Mouse (Mus musculus) CH12.LX (cell line): ENCODE measurements at regions not wholly inside any gene's neighbourhood (a gene's known extent, or its start where the extent isn't known, plus 50 kb on each side); places are given as distances from the start of the nearest gene placed in this dataset.

ENCODE experiments used
- DNase-seq: peaks from one replicate; pipeline ENCODE4 v3.0.0-alpha.2; 2013; ENCODE audit errors: extremely low read depth
- H3K27ac ChIP-seq: 2 replicates; pipeline ENCODE4 v1.5.1; 2012; ENCODE audit warnings: low read depth, mild to moderate bottlenecking, control low read depth, moderate library complexity; ENCODE audit not compliant: insufficient read depth
- H3K27me3 ChIP-seq: replicated peaks from 2 replicates; pipeline ENCODE3; 2012; ENCODE audit warnings: inconsistent platforms
- H3K36me3 ChIP-seq, 2 experiments: replicated peaks in 1 of 2; 2 replicates each; pipeline versions ENCODE3 to v1.6.1; 2012; ENCODE audit warnings: inconsistent platforms in 1 of 2, low read length in 1 of 2, mild to moderate bottlenecking in 1 of 2, mixed read lengths in 1 of 2, moderate library complexity in 1 of 2; ENCODE audit not compliant: control insufficient read depth in 1 of 2, insufficient read depth in 1 of 2
- H3K4me1 ChIP-seq, 2 experiments: 2 replicates each; pipeline ENCODE4 v1.6.1; 2012; ENCODE audit warnings: inconsistent platforms in 1 of 2, moderate library complexity in 1 of 2; ENCODE audit not compliant: insufficient read depth in 2 of 2, control insufficient read depth in 1 of 2
- H3K4me2 ChIP-seq: 2 replicates; pipeline ENCODE4 v1.6.1; 2012; ENCODE audit warnings: low read depth, mild to moderate bottlenecking, control low read depth; ENCODE audit not compliant: poor library complexity, insufficient read depth, severe bottlenecking
- H3K4me3 ChIP-seq, 3 experiments: fragments of 150-350 bp in 1 of 3; sonication (generic) in 1 of 3; replicated peaks in 1 of 3; 2 replicates each; pipeline versions ENCODE3 to v1.5.1; 2011 to 2012; ENCODE audit warnings: low read depth in 2 of 3, low read length in 2 of 3, mild to moderate bottlenecking in 2 of 3, moderate library complexity in 2 of 3, control low read depth in 1 of 3, improper control_type of control experiment in 1 of 3, inconsistent platforms in 1 of 3, mixed read lengths in 1 of 3; ENCODE audit not compliant: poor library complexity in 1 of 3
- H3K79me2 ChIP-seq: replicated peaks from 2 replicates; pipeline ENCODE4 v1.6.1; 2012; ENCODE audit warnings: mild to moderate bottlenecking, moderate library complexity; ENCODE audit not compliant: control insufficient read depth, poor library complexity, insufficient read depth, severe bottlenecking; ENCODE audit errors: extremely low read depth
- H3K9ac ChIP-seq: 2 replicates; pipeline ENCODE4 v1.6.1; 2012; ENCODE audit warnings: low read depth, mild to moderate bottlenecking, control low read depth, moderate library complexity; ENCODE audit not compliant: insufficient read depth
- H3K9me3 ChIP-seq: replicated peaks from 2 replicates; pipeline ENCODE3; 2012; ENCODE audit warnings: low read length, inconsistent platforms, mixed read lengths
- CHD2 ChIP-seq: IDR thresholded peaks from 2 replicates; pipeline ENCODE4 v1.6.1; 2011; ENCODE audit warnings: low read length, improper control_type of control experiment
- E2F4 ChIP-seq: IDR thresholded peaks from 2 replicates; pipeline ENCODE4 v1.6.1; 2011; ENCODE audit warnings: low read depth, low read length, improper control_type of control experiment; ENCODE audit not compliant: insufficient replicate concordance
- ELF1 ChIP-seq: IDR thresholded peaks from 2 replicates; pipeline ENCODE4 v1.6.1; 2014; ENCODE audit warnings: low read depth, mild to moderate bottlenecking, inconsistent platforms, low read length, improper control_type of control experiment
- EP300 ChIP-seq: IDR thresholded peaks from 2 replicates; pipeline ENCODE4 v1.6.1; 2011; ENCODE audit warnings: low read length, improper control_type of control experiment
- HCFC1 ChIP-seq: IDR thresholded peaks from 2 replicates; pipeline ENCODE4 v1.6.1; 2012; ENCODE audit warnings: low read depth, mild to moderate bottlenecking, inconsistent platforms, low read length, improper control_type of control experiment
- JUN ChIP-seq: IDR thresholded peaks from 2 replicates; pipeline ENCODE4 v1.6.1; 2011; ENCODE audit warnings: low read depth, mild to moderate bottlenecking, low read length, improper control_type of control experiment, moderate library complexity; ENCODE audit not compliant: insufficient read depth
- MAZ ChIP-seq: IDR thresholded peaks from 2 replicates; pipeline ENCODE4 v1.6.1; 2012; ENCODE audit warnings: low read depth, mild to moderate bottlenecking, inconsistent platforms, low read length, improper control_type of control experiment, moderate library complexity
- MEF2A ChIP-seq: IDR thresholded peaks from 2 replicates; pipeline ENCODE4 v1.6.1; 2014; ENCODE audit warnings: low read depth, mild to moderate bottlenecking, inconsistent platforms, low read length, improper control_type of control experiment, borderline replicate concordance
- MXI1 ChIP-seq: IDR thresholded peaks from 2 replicates; pipeline ENCODE4 v1.6.1; 2011; ENCODE audit warnings: mild to moderate bottlenecking, low read depth, low read length, improper control_type of control experiment
- NELFE ChIP-seq: IDR thresholded peaks from 2 replicates; pipeline ENCODE4 v1.6.1; 2011; ENCODE audit warnings: low read depth, low read length, improper control_type of control experiment
- NRF1 ChIP-seq: IDR thresholded peaks from 2 replicates; pipeline ENCODE4 v1.6.1; 2014; ENCODE audit warnings: low read depth, mild to moderate bottlenecking, inconsistent platforms, low read length, improper control_type of control experiment, moderate library complexity
- PAX5 ChIP-seq: IDR thresholded peaks from 2 replicates; pipeline ENCODE4 v1.6.1; 2012; ENCODE audit warnings: low read length, inconsistent platforms, mixed read lengths
- RCOR1 ChIP-seq: conservative IDR thresholded peaks from 2 replicates; pipeline ENCODE4 v1.6.1; 2012; ENCODE audit warnings: low read depth, mild to moderate bottlenecking, inconsistent platforms, low read length, improper control_type of control experiment
- SIN3A ChIP-seq: IDR thresholded peaks from 2 replicates; pipeline ENCODE4 v1.6.1; 2012; ENCODE audit warnings: low read length, improper control_type of control experiment, inconsistent platforms
- TBP ChIP-seq: conservative IDR thresholded peaks from 2 replicates; pipeline ENCODE4 v1.6.1; 2011; ENCODE audit warnings: low read depth, low read length, improper control_type of control experiment
- USF1 ChIP-seq: IDR thresholded peaks from 2 replicates; pipeline ENCODE4 v1.6.1; 2014; ENCODE audit warnings: low read depth, mild to moderate bottlenecking, inconsistent platforms, low read length, improper control_type of control experiment
- USF2 ChIP-seq: conservative IDR thresholded peaks from 2 replicates; pipeline ENCODE4 v1.6.1; 2011; ENCODE audit warnings: low read depth, low read length, improper control_type of control experiment
- ZKSCAN1 ChIP-seq: IDR thresholded peaks from 2 replicates; pipeline ENCODE4 v1.6.1; 2012; ENCODE audit warnings: low read depth, inconsistent platforms, low read length, improper control_type of control experiment, borderline replicate concordance
- ZMIZ1 ChIP-seq: IDR thresholded peaks from 2 replicates; pipeline ENCODE4 v1.6.1; 2012; ENCODE audit warnings: low read depth, mild to moderate bottlenecking, inconsistent platforms, low read length, improper control_type of control experiment
- ZNF384 ChIP-seq: IDR thresholded peaks from 2 replicates; pipeline ENCODE4 v1.6.1; 2012; ENCODE audit warnings: low read depth, low read length, improper control_type of control experiment, inconsistent platforms
- dilution Hi-C: fragments of 300-500 bp; cut with MboI; formaldehyde crosslinking; loops from 2 replicates; pipeline ENCODE4 v1.14.3; 2020; ENCODE audit warnings: low sequenced_read_pairs; ENCODE audit not compliant: extremely low pct_unique_long_range_greater_than_20kb, extremely low pct_ligation_motif_present
- in situ Hi-C: fragments of 300-500 bp; cut with MboI; formaldehyde crosslinking; loops from 3 replicates; pipeline ENCODE4 v1.14.3; 2019; ENCODE audit warnings: low sequenced_read_pairs, low pct_ligation_motif_present, low pct_unique_long_range_greater_than_20kb, mixed read lengths

GRCm38 (mm10) chr17:60738211-60738610, 1725.0 kb upstream of the Nudt12 start:
- Histone ChIP-seq H3K4me3 (no peak overlapping the region), H3K4me2 (no peak overlapping the region), H3K27ac (no peak overlapping the region), H3K79me2 (no peaks in the 10 kb centered on the region), H3K9ac (no peak overlapping the region), H3K36me3 (no peaks in the 10 kb centered on the region), H3K4me1 (no peaks in the 10 kb centered on the region), H3K27me3 (no peaks in the 10 kb centered on the region), H3K9me3 (peaks cover 9% of the 10 kb centered on the region)
- no peak for DNase-seq
- TF ChIP-seq CHD2 (no peak), RCOR1 (no peak), NRF1 (no peak), MEF2A (no peak), MXI1 (no peak), MAZ (no peak), JUN (no peak), SIN3A (no peak), USF1 (no peak), TBP (no peak), E2F4 (no peak), USF2 (no peak), EP300 (no peak), ZMIZ1 (no peak)
- dilution Hi-C loops, result no loop called here
- in situ Hi-C loops, result no loop called here

GRCm38 (mm10) chr17:60720138-60720537, 1707.0 kb upstream of the Nudt12 start:
- no peaks in the 10 kb centered on the region for H3K4me1 ChIP-seq
- in situ Hi-C loops, result no loop called here

More at GRCm38 (mm10) chr17:60720138-60720537, 1707.0 kb upstream of the Nudt12 start:
- H3K27me3 ChIP-seq, result no peaks in the 10 kb centered on the region
- H3K9ac ChIP-seq, result no peak overlapping the region
- no peak overlapping the region for H3K4me3 ChIP-seq
- TF ChIP-seq SIN3A, result no peak
- no peak for TF ChIP-seq ZKSCAN1
- TF ChIP-seq CHD2, result no peak
- TF ChIP-seq MXI1, result no peak
- TF ChIP-seq NELFE, result no peak
- no peak for TF ChIP-seq MEF2A
- no peak for TF ChIP-seq ELF1
- no peak for TF ChIP-seq USF2
- no peak for TF ChIP-seq HCFC1
- no peak for TF ChIP-seq ZNF384
- TF ChIP-seq PAX5, result no peak
- no peak for TF ChIP-seq RCOR1
- no peaks in the 10 kb centered on the region for H3K36me3 ChIP-seq
- DNase-seq, result no peak
- H3K79me2 ChIP-seq, result no peaks in the 10 kb centered on the region
- H3K9me3 ChIP-seq, result peaks cover 23% of the 10 kb centered on the region
- no peak overlapping the region for H3K4me2 ChIP-seq
- H3K27ac ChIP-seq, result no peak overlapping the region
- dilution Hi-C loops, result no loop called here
